Mouse (Mus musculus) ovary, adult 2 months (tissue): ENCODE data around the gene Dock10. TPM values are rescaled to one million over a fixed set of nuclear protein-coding genes. Genes with fewer than 3 reads are reported as not detected.

Experiments used
- polyA plus RNA-seq: library from polyadenylated mRNA; depleted of rRNA; stranded (reverse); fragments of >200 nt; gene quantifications from 2 replicates; pipeline ENCODE4 v1.2.3, GENCODE M21; 2012; rRNA removed

The Dock10 gene
- polyA plus RNA-seq: 1.4 and 1.5 TPM in 2 replicates

DNA sequence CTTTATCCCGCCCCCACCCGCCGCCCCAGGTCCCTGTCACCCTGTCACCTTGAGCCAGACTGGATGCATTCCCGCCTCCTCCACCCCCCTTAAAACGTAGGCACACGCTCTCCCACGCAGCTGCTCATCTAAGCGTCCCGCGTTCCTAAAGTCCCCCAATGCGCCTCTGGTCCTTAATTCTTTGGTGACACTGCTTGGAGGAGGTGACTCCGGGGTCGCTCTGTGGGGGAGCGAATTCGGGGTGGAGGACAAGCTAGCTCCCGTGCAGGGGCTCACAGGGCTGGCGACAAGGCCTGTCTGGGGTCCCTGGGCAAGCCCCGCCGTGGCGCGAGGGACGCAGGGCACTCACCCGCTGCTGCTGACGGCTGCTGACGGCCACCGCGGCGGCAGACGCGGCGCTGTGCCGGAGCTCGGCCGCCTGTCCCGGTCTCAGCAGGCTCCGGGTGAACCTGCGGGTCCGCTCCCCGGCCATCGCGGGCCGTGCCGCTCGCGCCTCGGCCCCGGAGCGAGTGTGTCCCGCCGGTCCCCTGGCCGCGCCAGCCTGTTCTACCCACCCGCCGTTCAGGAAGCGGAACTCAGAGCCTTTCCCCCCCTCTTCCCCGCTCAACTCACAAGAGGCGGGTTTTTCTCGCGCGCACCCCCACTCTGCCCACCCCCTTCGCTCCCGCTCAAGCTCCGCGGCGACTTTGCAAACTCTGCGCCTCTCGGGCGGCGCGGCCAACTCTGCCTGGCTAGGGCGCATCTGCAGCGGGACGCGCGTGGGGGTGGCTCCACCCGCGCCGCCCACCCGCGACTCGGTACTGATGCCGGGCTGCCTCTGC is at the start of gene Dock10:
Gene Dock10 (minus strand): TSS at position 551 of the 821 bp plus-strand sequence.

DNA sequence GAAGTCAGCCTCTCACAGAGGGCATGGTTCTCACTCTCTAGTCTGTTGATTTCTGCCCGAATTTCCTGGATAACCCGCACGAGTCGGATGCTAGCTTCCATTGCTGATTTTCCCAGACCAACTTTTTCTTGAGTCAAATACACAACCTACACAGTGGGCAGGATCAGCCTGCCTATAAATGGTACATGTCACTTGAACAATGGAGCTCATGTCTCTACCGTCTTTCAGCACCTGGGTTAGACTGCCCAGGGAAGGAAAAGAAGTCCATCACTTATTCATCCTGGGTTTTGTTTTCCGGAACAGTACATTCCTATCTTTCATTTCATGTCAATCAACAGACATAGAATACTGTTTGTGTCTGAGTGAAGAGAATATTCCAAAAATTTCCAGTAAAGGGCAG is 297.0 kb downstream of the Dock10 start, which contains the start of gene Gm45261:
Gene Gm45261 (minus strand): TSS at position 101 of the 400 bp plus-strand sequence.

